Mouse (Mus musculus): Measurements from ENCODE around the gene Fkbp5. TPM values are rescaled to one million over a fixed set of nuclear protein-coding genes. Genes with fewer than 3 reads are reported as not detected.

Fkbp5 gene
- polyA plus RNA-seq, 1 experiment from 2014 or later = 16.2 TPM

- no peaks in the 10 kb centered on the region for H3K4me1 ChIP-seq (replicated peaks; ENCODE audit: insufficient read depth, low read length)
- no peak overlapping the region for H3K9ac ChIP-seq (ENCODE audit: low read depth, low read length)
- H3K4me2 ChIP-seq (ENCODE audit: low read length) = no peak overlapping the region
- H3K27me3 ChIP-seq (ENCODE audit: insufficient read depth, low read length) = no peaks in the 10 kb centered on the region
- no peak overlapping the region for H3K27ac ChIP-seq
- ATAC-seq (replicated peaks; ENCODE audit: low FRiP score, low read depth) (no peak), DNase-seq (ENCODE audit: low spot score) (no peak)
- TF ChIP-seq CTCF (IDR thresholded peaks at IDR 0.05; ENCODE audit: low read depth) = no peak
- WGBS = 80% methylated on average over 3 of the region's 3 CpGs
- H3K4me3 ChIP-seq (replicated peaks; ENCODE audit: low read depth, low read length) = no peak overlapping the region
- no peaks in the 10 kb centered on the region for H3K36me3 ChIP-seq (ENCODE audit: insufficient read depth, low read length)
- H3K9me3 ChIP-seq (replicated peaks; ENCODE audit: low read length) = no peaks in the 10 kb centered on the region
These were observed 16.9 kb downstream of the Fkbp5 start for GRCm38 (mm10) chr17:28500465-28500864.

DNA sequence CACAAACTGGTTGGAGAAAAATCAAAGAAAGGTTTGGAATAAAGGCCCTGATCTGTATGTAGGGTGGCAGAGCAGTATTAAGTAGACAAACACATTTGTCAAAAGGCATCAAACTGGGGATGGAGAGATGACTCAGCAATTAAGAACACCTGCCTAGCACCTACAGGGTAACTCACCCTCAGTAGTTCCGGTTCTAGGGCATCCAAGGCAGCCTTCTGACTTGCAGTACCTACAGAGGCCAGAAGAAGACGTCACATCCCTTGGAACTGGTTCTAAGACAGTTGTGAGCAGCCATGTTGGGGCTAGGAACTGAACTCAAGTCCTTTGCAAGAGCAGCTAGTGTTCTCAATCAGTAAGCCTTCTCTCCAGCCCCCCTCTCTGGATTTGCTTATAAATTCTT, 18.1 kb downstream of the Fkbp5 start:
- no peaks in the 10 kb centered on the region for H3K27me3 ChIP-seq (ENCODE audit: insufficient read depth, low read length)
- no peak overlapping the region for H3K27ac ChIP-seq
- DNase-seq (ENCODE audit: low spot score) (no peak), ATAC-seq (replicated peaks; ENCODE audit: low FRiP score, low read depth) (no peak)
- no peak for TF ChIP-seq CTCF (IDR thresholded peaks at IDR 0.05; ENCODE audit: low read depth)
- WGBS = 67% methylated on average over 2 of the region's 2 CpGs
- H3K9ac ChIP-seq (ENCODE audit: low read depth, low read length) = no peak overlapping the region
- no peaks in the 10 kb centered on the region for H3K9me3 ChIP-seq (replicated peaks; ENCODE audit: low read length)
- H3K36me3 ChIP-seq (ENCODE audit: insufficient read depth, low read length) = no peaks in the 10 kb centered on the region
- no peak overlapping the region for H3K4me2 ChIP-seq (ENCODE audit: low read length)
- H3K4me1 ChIP-seq (replicated peaks; ENCODE audit: insufficient read depth, low read length) = no peaks in the 10 kb centered on the region
- H3K4me3 ChIP-seq (replicated peaks; ENCODE audit: low read depth, low read length) = no peak overlapping the region

GRCm38 (mm10) chr17:28495832-28496231, 21.5 kb downstream of the Fkbp5 start:
- no peak overlapping the region for H3K9ac ChIP-seq (ENCODE audit: low read depth, low read length)
- H3K4me1 ChIP-seq (replicated peaks; ENCODE audit: insufficient read depth, low read length) = no peaks in the 10 kb centered on the region
- DNase-seq (ENCODE audit: low spot score) (no peak), ATAC-seq (replicated peaks; ENCODE audit: low FRiP score, low read depth) (no peak)
- H3K9me3 ChIP-seq (replicated peaks; ENCODE audit: low read length) = no peaks in the 10 kb centered on the region
- no peak overlapping the region for H3K4me3 ChIP-seq (replicated peaks; ENCODE audit: low read depth, low read length)
- no peak overlapping the region for H3K4me2 ChIP-seq (ENCODE audit: low read length)
- H3K36me3 ChIP-seq (ENCODE audit: insufficient read depth, low read length) = no peaks in the 10 kb centered on the region
- no peaks in the 10 kb centered on the region for H3K27me3 ChIP-seq (ENCODE audit: insufficient read depth, low read length)
- 87% methylated on average over 8 of the region's 8 CpGs for WGBS
- no peak overlapping the region for H3K27ac ChIP-seq
- TF ChIP-seq CTCF (IDR thresholded peaks at IDR 0.05; ENCODE audit: low read depth) = no peak

- Histone ChIP-seq H3K27me3 (ENCODE audit: insufficient read depth, low read length) (no peaks in the 10 kb centered on the region), H3K4me1 (replicated peaks; ENCODE audit: insufficient read depth, low read length) (no peaks in the 10 kb centered on the region), H3K9me3 (replicated peaks; ENCODE audit: low read length) (no peaks in the 10 kb centered on the region), H3K27ac (no peak overlapping the region), H3K4me2 (ENCODE audit: low read length) (no peak overlapping the region), H3K4me3 (replicated peaks; ENCODE audit: low read depth, low read length) (no peak overlapping the region), H3K9ac (ENCODE audit: low read depth, low read length) (no peak overlapping the region), H3K36me3 (ENCODE audit: insufficient read depth, low read length) (no peaks in the 10 kb centered on the region)
- WGBS = 72% methylated on average over 14 of the region's 14 CpGs
- ATAC-seq (replicated peaks; ENCODE audit: low FRiP score, low read depth) = no peak
- DNase-seq (ENCODE audit: low spot score) = peak; percentile 48
- TF ChIP-seq CTCF (IDR thresholded peaks at IDR 0.05; ENCODE audit: low read depth) = no peak
These were observed 26.1 kb downstream of the Fkbp5 start for GRCm38 (mm10) chr17:28491035-28491770.

GRCm38 (mm10) chr17:28488258-28489013, 28.9 kb downstream of the Fkbp5 start:
- Histone ChIP-seq H3K9me3 (replicated peaks; ENCODE audit: low read length) (no peaks in the 10 kb centered on the region), H3K36me3 (ENCODE audit: insufficient read depth, low read length) (no peaks in the 10 kb centered on the region), H3K27ac (no peak overlapping the region), H3K4me1 (replicated peaks; ENCODE audit: insufficient read depth, low read length) (no peaks in the 10 kb centered on the region), H3K27me3 (ENCODE audit: insufficient read depth, low read length) (no peaks in the 10 kb centered on the region), H3K4me2 (ENCODE audit: low read length) (no peak overlapping the region), H3K9ac (ENCODE audit: low read depth, low read length) (no peak overlapping the region), H3K4me3 (replicated peaks; ENCODE audit: low read depth, low read length) (no peak overlapping the region)
- 68% methylated on average over 7 of the region's 7 CpGs for WGBS
- no peak for DNase-seq (ENCODE audit: low spot score)
- no peak for ATAC-seq (replicated peaks; ENCODE audit: low FRiP score, low read depth)
- TF ChIP-seq CTCF (IDR thresholded peaks at IDR 0.05; ENCODE audit: low read depth) = no peak

GRCm38 (mm10) chr17:28487584-28488257, 29.6 kb downstream of the Fkbp5 start:
- Histone ChIP-seq H3K9me3 (replicated peaks; ENCODE audit: low read length) (no peaks in the 10 kb centered on the region), H3K4me1 (replicated peaks; ENCODE audit: insufficient read depth, low read length) (no peaks in the 10 kb centered on the region), H3K4me3 (replicated peaks; ENCODE audit: low read depth, low read length) (no peak overlapping the region), H3K36me3 (ENCODE audit: insufficient read depth, low read length) (no peaks in the 10 kb centered on the region), H3K27me3 (ENCODE audit: insufficient read depth, low read length) (no peaks in the 10 kb centered on the region), H3K27ac (no peak overlapping the region), H3K4me2 (ENCODE audit: low read length) (no peak overlapping the region), H3K9ac (ENCODE audit: low read depth, low read length) (no peak overlapping the region)
- DNase-seq (ENCODE audit: low spot score) (no peak), ATAC-seq (replicated peaks; ENCODE audit: low FRiP score, low read depth) (no peak)
- TF ChIP-seq CTCF (IDR thresholded peaks at IDR 0.05; ENCODE audit: low read depth) = no peak
- WGBS = 93% methylated on average over 18 of the region's 18 CpGs

Measured in kidney, postnatal 0 days (tissue).